Mouse (Mus musculus) naive thymus-derived CD4-positive, alpha-beta T cell, adult 2 months (primary cell): ENCODE data around the gene Rflnb.
"Not testable (repeated sequence)": the region's sequence is repeated elsewhere in the genome, so short reads cannot be mapped to it uniquely, and the experiment has no call there.

Experiments used
- DNase-seq: peaks from one replicate; pipeline ENCODE4 v3.0.0-alpha.2; 2011; ENCODE audit warnings: low read depth

Rflnb gene

DNA sequence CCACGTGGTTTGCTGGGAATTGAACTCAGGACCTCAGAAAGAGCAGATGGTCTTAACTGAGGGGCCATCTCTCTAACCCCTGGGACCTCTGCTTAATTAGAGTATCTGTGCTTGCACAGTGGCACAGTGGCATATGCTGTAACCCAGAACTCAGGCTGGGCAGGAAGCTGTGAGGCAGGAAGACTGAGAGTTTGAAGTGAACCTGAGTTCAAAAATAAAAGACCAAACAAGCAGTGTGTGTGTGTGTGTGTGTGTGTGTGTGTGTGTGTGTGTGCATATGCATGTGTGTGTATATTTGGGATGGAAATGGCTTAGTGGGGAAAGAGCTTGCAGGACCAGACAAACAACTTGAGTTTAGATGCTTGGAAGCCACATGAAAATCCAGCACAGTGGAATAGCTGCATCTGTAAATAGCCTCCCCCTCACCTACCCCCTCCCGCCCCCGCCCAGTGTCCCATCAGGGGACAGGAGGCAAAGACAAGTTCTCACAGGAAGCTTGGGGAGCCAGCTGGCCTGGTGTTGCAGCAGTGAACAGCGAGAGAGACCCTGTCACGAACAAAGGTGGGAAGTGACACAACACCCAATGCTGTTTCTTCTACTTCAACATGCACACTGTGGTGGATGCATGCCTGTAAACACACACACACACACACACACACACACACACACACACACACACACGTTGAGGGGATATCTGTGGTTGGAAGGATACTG lies 10.2 kb upstream of the Rflnb start:
- DNase-seq: peak; percentile 68

DNA sequence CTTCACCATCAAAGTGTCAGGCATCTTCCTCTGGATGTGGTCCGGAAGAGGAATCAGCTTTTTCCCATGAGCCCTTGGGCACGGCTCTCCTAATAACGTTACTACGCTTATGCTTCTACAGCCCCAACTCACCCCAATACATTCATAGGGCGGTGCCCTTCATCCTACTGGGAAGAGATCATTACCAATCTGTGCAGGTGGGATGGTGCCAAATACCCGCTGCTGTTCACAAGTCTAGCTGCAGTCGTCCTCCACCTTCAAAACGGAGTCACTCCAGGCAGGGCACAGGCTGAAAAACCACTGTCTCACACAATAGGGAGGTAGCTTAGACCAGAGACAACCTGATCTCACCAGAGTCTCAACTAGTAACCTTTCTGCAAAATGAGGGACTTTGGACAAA lies 7.6 kb upstream of the Rflnb start:
- no peak for DNase-seq

DNA sequence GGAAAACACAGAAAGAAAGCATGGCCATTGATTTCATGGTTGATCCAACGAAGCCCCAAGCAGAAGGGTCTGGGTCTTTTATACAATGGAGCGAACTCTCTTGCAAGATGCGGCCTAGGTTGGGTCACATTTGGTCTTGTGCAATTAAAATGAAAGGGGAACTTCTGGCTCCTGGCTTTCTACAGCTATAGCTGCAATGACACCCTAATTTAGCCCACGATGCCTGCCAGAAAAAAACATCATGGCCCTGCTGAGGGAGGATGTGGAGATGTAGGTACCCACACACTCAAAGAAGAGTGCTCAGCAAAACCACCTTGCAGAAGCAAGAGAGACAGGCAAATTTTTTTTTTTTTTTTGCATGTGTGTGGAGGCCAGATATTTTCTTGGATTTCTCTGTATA lies 6.3 kb upstream of the Rflnb start:
- no peak for DNase-seq

DNA sequence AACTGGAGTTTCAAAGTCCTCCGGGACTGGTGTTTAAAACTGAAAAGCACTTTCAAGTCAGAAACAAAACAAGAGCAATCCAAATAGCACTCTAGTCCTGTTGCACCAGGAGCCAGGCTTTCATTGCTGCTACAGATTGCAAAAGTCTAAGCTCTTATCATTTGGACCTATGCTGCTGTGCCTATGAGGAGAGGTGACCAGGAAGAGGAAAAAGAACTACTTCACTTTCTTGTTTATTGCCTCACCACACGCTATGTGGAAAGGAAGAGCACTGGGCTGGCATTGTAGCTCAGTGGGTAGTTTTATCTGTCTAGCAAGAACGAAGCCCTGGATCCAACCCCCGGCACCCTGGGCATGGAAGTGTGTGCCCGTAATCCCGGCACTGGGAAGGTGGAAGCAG lies 5.8 kb upstream of the Rflnb start:
- no peak for DNase-seq

DNA sequence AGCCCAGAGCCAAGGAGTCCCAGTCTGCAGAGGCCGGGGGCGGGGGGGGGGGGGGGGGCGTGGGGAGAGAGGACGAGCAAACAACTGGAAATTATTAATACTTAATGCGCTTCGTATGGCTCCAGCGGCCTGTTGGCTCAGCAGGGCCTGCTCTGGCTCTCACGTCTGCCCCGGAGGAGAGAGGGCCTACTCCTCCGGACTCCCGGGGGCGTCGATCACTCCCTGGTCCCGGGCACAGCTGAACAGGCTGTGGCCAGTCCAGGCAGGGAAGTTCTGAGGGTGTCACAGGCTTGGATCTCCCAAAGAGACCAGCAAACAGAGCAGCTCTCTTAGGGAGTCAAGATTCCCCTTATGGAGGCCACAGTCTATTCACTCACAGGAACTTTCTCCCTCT lies 487 bp upstream of the Rflnb start:
- DNase-seq: peak; percentile 42

DNA sequence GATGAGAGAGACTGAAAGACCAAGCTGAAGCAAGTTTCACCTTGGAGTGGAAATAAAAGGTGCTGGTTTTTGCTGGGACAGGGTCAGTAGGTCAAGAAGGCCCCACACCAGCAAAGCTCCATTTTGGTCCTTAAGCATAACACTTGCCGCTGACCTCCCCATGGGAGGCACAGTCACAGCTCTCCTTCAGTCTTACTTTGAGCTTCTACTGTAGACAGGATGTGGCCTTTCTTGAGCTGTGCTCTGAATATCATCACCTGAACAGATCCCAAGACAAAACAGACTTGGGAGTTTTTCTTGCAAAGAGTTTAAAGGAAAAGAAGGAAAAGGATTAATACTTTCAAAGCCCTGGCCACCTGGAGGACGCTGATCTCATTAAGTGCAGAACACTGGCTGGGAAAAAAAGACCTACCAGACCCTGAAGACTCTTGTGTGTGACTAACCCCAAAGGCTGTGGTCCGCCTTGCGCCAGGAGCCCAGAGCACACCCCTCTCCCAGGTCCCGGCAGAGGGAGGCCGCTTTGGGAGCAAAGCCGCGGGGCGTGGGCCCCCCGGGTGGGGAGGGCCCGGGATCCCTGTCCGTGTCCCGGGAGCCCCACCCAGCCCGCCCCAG lies 949 bp downstream of the Rflnb start:
- DNase-seq: peak; percentile 56

DNA sequence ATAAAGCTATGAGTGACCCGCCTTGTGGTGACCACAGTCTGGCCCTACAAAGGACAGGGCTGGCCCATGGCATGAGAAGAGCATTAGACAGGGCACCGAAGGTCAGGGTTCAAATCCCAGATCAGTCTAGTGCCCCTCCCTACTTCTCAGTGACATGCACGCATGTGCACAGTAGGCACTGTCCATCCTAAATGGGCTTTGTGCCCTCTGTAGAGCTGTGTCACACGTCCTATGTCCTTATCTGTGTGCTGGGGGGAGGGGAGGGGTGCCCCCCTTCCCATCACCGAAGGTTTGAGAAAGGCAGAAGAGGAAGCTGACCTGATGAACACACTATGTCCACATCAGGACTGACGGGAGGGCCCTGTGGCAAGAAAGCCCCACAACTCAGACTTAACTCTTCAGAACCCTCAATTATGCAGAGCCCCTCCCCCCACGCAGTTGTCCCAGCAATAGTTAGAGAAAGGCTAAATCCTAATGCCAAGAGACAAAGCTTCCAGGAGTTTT lies 2.5 kb downstream of the Rflnb start:
- DNase-seq: no peak

DNA sequence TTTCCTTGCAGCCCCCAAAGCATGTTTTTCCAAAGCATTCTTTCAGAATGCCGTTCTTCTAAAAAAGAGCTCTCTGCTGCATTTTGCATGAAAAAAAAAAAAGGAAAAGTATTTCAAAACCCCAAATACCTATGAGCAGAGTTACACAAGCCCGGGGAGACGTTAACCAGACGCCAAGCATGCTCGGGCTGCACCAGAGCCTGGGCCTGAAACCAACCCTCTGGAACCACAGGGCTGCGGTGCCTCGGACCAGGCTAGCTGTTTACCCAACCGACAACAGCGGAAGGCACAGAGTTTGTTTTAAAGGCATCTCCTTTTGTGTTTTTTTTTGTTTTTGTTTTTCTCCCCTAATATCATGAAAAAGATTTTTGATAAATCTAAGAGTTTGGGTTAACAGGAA lies 6.7 kb downstream of the Rflnb start:
- DNase-seq: no peak

DNA sequence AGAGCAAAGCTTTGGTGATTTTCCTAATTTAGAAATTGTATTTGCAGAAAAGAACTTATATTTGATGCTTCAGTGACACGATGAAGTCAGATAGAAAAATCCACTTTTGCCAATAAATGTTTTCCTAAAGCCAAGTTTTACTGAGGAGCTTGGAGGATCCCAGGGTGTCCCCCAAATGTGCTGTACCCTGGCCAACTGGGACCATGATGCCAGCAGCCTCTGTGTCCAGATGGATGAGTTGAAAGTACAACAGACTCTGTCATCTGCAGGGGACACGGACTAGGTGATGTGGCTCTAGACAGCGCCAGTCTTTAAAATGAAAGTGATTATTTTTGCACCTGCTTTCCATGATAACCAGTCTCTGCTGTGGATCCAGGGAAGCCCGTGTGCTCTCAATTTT lies 7.7 kb downstream of the Rflnb start:
- DNase-seq: no peak

DNA sequence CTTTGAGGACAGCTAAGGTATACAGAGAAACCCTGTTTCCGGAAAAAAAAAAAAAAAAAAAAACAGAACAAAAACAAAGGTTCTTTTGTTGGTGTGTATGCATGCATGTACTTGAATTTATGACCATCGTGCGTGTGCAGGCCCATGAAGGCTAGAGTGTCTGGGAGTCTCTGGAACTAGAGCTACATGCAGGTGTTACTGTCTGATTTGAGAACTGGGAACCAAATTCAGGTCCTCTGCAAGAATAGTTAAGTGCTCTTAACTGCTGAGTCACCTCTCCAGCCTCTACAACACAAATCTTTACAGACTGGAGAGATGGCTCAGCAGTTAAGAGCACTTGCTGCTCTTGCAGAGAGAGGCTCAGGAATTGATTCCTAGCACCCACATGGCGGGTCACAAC lies 11.8 kb downstream of the Rflnb start:
- no peak for DNase-seq

DNA sequence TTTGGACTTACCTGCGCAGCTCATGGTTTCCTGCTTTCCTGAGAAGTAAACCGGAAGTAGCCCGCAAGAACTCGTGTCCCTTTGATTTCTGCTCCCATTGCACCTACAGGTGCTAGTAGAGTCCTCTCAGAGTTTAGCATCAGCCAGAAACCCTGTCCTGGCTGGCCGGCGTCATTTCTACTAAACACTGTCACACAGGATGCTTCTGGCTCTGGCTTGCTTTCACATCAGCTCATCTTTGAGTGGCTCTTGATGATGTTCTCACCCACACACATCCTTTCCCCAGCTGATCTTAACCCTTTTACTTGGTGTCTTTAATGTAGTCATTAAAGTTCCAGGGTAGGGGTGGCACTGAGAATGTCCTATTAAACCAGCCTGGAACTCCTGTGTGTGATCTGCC lies 12.3 kb downstream of the Rflnb start:
- peak; percentile 76 for DNase-seq

DNA sequence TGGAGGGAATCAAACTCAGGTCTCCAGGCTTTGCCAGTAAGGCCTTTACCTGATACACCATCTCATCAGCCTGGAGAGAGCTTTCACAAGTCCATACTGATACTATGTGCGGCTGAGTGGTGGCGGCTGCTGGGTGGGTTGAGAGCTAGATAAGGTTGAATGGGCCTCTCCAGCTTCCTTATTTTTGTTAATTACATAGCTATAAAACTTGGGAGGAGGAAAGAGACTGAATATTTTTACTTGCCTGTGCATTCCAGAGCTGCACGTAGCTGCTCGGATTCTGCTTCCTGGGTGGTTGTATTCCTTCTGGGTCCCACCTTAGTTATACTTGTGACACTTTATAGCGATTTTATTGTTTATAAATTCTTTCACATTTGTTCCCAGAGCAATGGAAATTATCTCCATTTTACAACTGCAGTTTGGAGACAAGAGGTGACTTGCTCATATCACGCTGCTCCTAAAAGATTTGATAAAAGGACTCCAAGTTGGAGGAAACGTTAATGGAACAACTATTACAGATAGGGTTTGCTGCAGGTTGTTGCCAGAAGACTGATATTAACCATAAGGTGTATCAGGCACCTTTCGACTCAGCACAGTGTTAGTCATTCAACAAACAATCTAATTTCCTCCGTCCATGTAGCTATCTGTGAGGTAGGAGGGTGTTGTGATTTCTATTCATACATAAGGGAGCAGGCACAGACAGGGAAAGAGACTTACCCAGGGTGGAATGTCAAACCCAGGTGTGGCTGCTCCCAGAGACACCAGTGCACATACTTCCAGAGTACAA lies 16.6 kb downstream of the Rflnb start:
- DNase-seq: no peak

DNA sequence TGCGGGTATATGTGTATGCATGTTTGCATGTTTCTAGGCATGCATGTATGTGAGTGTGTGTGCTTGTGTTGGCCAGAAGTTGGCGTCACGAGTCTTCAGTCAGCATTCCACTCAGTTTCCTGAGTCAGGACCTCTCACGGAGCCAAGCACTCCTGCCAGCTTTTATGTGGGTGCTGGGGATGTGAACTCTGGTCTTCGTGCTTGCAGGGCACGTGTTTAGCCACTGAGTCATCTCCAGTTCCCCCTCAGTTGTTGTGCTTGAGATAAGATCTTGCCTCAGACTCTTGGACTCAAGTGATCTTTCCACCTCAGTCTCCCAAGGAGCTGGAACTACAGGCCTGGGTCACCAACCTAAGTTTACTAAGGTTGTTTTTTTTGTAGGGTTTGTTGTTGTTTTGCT lies 18.5 kb downstream of the Rflnb start:
- DNase-seq: no peak

DNA sequence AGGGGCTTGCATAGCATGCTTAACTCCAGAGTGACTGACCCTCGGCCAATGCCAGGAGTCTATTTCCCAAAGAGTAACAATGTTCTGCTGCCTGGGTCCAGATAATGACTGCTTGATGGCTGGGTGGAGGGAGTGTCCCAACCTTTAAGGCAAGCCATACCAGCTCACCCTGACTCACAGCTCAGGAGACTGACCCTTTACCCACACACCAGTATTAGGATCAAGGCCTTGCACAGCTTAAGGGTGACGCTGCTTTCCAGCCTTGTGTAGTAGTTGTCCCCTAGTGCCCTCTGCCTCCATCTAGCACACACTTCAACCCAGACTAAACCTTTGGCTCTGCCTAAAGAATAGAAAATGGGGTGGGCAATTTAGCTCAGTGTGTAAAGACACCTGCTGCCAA lies 19.4 kb downstream of the Rflnb start:
- DNase-seq: no peak

DNA sequence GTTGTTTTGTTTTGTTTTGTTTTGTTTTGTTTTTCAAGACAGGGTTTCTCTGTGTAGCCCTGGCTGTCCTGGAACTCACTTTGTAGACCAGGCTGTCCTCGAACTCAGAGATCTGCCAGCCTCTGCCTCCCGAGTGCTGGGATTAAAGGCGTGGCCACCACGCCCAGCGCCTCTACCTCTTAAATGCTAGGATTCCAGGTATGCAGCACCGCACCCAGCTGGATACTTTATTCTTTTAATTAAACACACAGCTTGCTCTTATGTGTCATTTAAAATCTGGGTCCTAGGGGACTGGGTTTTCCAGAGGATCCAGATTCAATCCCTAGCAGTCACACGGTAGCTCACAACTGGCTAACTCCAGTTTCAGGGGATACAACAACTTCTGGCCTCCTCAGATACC lies 23.3 kb downstream of the Rflnb start:
- DNase-seq: not testable (repeated sequence)

DNA sequence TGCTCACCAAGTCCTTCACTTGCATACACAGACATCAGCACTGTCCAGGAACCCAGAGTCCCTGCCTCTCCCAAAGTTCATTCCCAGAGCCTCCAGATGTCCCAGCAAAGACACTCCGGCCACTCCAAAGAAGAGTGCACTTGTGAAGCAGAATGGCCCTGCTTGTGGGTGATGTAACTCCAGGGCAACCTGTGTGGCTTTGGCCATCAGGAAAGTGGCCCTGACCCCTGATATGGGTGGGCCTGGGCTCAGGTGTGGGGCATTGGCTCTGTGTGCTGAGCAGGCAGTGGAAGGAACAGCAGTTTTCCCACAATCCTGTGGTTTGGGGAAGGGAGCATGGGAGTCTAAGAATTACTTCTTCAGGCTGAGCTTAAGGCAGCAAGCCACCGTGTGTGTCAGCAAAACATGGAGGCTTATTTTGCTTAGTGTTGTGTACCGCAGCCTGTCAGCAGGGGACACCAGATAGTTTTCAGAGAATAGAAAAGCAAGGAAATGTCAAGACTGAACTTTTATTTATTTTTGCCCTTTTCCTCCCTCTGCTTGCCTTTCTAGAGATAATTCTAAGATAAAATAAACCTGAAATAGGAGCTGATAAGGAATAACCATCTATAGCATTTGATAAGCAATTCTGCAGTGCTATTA lies 26.2 kb downstream of the Rflnb start:
- DNase-seq: no peak

DNA sequence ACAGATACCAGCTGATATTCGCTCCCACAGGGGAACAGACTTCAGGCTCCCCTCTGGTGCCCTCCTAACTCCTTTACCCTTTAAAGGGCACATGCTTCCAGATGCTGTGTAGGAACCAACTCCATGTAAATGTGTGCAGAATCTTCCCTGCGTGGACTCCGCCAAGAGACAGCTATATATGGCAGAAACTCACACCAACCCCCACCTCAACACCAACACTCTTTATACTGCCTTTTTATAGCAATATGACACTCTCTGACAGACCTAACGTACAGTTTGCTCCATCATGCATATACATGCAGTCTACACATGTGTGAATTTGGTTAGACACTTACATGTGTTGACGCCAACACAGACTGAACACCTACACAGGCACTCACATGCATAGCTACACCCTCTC lies 26.9 kb downstream of the Rflnb start:
- DNase-seq: no peak

DNA sequence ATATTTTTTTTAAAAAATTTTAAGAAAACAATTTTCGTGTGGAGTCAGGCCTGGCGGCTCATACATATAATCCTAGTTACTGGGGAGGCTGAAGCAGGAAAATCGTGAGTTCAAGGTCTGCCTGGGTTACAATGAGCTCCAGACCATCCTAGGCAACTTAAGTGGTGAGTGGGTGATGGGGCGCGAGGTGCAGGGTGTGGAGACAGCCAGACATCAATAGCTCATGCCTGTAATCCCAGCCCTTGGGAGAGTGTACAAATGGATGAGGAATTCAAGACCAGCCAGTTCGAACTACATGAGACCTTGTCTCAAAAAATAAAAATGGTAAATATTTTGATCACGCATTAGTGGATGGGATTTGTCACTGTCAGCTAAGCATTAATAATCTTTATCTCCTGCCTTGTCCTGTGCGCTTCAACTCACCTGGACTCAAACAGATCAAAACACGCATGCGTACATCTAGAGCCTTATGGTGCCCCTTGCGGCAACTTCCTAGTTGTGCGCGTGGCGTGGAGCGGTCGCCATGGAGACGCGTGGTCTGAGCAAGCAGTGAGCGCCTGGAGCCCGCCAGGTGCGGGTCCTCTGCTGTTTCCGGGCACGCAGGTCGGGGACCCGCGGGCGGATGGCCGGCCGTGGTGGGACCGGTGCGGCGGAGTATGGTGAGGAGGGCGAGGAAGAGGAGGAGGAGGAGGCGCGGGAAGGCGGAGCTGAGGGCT lies 28.0 kb downstream of the Rflnb start, which contains the start of gene 1700016K19Rik:
1700016K19Rik (plus strand) TSS at position 473 of the 716 bp plus-strand sequence.
- peak; percentile 94 for DNase-seq

DNA sequence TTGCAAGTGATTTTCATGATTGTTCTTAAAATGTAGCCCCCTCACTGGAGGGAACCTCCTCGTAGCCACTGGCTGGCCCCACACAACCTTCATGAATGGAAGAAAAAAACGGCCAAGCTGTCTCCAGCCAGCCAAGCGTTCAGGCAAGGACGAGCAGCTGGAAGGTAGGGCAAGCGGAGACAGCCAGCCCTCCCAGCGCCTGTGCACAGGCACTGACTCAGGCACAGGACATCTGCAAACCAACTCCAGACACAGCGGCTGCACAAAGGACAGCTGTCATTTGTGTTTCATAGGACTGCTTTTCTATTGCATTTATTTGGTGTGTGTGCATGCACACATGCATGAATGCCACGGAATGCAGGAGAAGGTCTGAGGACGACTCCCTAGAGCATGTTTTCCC lies 33.2 kb downstream of the Rflnb start:
- no peak for DNase-seq

DNA sequence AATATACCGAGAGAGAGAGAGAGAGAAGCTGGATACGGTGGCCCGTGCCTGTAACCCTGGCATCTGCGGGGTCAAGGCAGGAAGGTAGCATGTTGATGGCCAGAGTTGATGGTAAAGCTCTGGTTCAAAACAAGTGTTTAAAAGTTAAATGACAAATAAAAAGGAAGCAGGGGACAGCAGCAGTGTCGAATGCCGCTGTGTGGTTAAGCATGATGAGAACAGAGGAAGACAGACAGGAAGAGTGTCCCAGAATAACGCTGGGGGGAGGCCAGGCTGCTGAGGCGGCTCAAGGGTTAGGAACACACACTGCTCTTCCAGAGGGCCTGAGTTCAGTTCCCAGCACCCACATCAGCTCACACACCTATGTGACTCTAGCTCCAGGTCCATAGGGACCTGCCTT lies 35.1 kb downstream of the Rflnb start:
- DNase-seq: peak; percentile 58

DNA sequence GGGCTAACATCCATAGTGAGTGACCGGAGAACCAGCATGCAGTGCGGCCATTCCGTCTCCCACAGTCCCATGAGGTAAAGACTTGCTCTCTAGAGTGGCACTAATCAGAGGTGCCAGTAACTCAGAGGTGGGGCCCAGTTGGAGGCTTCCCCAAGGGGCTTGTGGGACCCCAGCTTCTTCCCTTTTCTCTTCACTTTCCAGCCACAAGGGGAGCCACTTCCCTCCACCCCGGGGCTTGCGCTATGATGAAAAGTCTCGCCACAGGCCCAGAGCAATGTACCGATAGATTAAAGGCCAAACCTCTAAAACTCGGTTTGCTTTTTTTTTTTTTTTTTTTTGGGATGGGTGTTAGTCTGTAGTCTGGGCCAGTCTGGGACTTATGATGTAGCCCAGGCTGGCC lies 35.7 kb downstream of the Rflnb start:
- DNase-seq: peak; percentile 51
